Mouse (Mus musculus) myocyte (in vitro differentiated cells): ENCODE results near the gene Gm20388.

Source experiments
- CEBPB ChIP-seq: IDR thresholded peaks from 2 replicates; pipeline ENCODE4 v1.6.1; 2011; ENCODE audit warnings: mild to moderate bottlenecking, moderate library complexity; ENCODE audit not compliant: poor library complexity, insufficient read depth, severe bottlenecking
- E2F4 ChIP-seq: IDR thresholded peaks from one replicate; pipeline ENCODE4 v1.6.1; 2011; ENCODE audit warnings: mild to moderate bottlenecking, control low read depth, moderate library complexity; ENCODE audit not compliant: insufficient read depth
- MAX ChIP-seq: IDR thresholded peaks from one replicate; pipeline ENCODE4 v1.6.1; 2011; ENCODE audit warnings: low read depth, mild to moderate bottlenecking, control low read depth
- MYOD1 ChIP-seq, 3 experiments: IDR thresholded peaks; one replicate each; pipeline ENCODE4 v1.6.1; 2011; ENCODE audit warnings: control low read depth in 2 of 3, low read depth in 2 of 3, mild to moderate bottlenecking in 2 of 3, moderate library complexity in 1 of 3; ENCODE audit not compliant: insufficient read length in 2 of 3, control insufficient read depth in 1 of 3
- POLR2A ChIP-seq: IDR thresholded peaks from one replicate; pipeline ENCODE4 v1.6.1; 2011; ENCODE audit warnings: low read depth, mild to moderate bottlenecking, control low read depth, moderate library complexity; ENCODE audit not compliant: insufficient read length
- POLR2AphosphoS2 ChIP-seq: IDR thresholded peaks from one replicate; pipeline ENCODE4 v1.6.1; 2011; ENCODE audit warnings: low read depth, control low read depth; ENCODE audit not compliant: insufficient read length
- TCF3 ChIP-seq: IDR thresholded peaks from one replicate; pipeline ENCODE4 v1.6.1; 2011; ENCODE audit warnings: low read depth, control low read depth; ENCODE audit not compliant: insufficient read length
- USF1 ChIP-seq: IDR thresholded peaks from one replicate; pipeline ENCODE4 v1.6.1; 2011; ENCODE audit warnings: low read depth, mild to moderate bottlenecking, control low read depth, moderate library complexity

DNA sequence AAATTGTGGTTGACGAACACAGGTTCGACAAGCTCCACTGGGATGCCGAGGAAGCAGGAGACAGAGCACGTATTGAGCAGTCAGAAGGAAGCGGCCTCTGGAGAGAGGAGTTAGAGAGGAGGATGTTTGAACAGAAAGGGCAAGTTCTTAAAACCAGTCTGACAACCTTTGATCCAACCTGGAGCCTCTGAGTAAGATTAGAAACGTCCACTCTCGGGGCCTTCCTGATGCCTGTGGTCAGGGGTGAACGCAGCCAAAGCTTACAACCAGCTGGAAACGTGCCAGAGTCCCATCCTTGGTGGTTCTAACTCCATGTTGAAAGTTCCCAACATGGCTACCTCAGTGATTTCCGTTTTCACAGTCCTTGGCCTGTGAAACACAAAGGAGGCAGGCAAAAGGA is 4202.5 kb downstream of the Gm20388 start:
- no peak for TF ChIP-seq MAX
- no peak for TF ChIP-seq POLR2A
- TF ChIP-seq TCF3, result no peak
- no peak for TF ChIP-seq E2F4
- no peak for TF ChIP-seq MYOD1 (IDR thresholded peaks at IDR 0.05; ENCODE audit: control insufficient read depth in 1 of 3, insufficient read length in 2 of 3, low read depth in 2 of 3)
- no peak for TF ChIP-seq USF1
- TF ChIP-seq CEBPB, result no peak
- TF ChIP-seq POLR2AphosphoS2, result no peak
